Mouse (Mus musculus) thymus, adult 2 months (tissue): ENCODE data around the gene Abcb10.

ENCODE experiments used
- CTCF ChIP-seq: fragments of 200-500 bp; IDR thresholded peaks from 2 replicates; pipeline ENCODE4 v1.5.1; 2012; ENCODE audit warnings: mild to moderate bottlenecking, control low read depth, low read length, moderate library complexity, borderline replicate concordance; ENCODE audit not compliant: control insufficient read depth, poor library complexity, insufficient read depth; ENCODE audit errors: extremely low read depth
- POLR2A ChIP-seq: fragments of 200-500 bp; IDR thresholded peaks from 2 replicates; pipeline ENCODE4 v1.6.1; 2012; ENCODE audit warnings: mild to moderate bottlenecking, low read length, control low read depth, moderate library complexity; ENCODE audit not compliant: control insufficient read depth, poor library complexity, insufficient read depth; ENCODE audit errors: extremely low read depth

DNA sequence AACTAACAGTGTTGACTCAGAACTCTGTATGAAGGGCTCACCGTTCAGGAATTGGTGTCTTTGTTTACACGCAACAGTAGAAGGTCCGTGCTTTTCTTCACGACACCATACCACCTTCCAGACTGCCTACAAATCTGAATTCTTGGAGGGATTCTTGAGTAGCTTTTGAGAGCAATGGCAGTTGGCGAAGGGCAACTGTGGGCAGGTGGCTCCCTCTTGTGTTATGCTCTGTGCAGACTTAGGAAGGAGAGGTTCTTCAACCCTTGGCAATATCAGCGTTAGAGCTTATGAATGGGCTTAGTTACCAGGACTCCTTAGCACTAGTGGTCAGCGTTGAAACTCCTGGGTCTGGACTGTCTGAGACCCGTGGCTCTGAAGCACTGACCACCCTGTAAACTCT lies 9.7 kb upstream of the Abcb10 start:
- TF ChIP-seq POLR2A (no peak), CTCF (no peak)
